Mouse (Mus musculus): Measurements from ENCODE around the gene Tbck.

DNA sequence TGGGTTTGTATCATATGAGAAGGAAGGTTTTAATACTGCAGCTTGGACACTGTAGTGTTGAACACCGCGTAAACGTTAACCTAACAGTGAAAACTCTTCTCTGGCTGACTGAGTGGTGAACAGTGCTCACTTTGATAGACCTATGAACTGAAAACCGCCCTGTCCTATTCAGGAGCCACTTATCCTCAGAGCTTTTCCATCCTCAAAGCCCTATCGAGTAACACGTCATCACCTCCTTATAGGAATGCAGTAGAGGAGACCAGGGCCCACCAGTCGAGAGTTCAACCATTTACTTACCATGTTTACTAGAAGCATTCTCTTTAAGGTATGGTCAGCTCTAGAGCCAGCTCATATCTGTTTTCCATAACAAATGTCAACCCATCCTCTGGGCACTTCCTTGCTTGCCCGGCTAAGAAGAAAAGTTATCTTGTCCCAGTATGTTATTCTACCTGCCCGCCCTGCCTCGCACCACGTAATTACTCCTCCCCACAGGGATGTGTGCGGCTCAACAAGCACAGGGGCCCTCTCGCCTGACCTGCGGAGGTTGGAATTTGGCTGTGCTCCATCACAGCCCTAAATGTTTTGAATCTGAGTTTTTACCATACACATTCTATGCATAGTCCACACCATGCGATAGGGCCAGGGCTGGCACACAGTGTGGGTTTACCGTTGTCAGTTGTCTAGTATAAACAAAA is 147.4 kb downstream of the Tbck start:
- TF ChIP-seq POLR2A (IDR thresholded peaks at IDR 0.05; ENCODE audit: low read depth, low read length) (no peak), CTCF (conservative IDR thresholded peaks at IDR 0.05; ENCODE audit: insufficient read depth, insufficient read length, low read depth, low read length) (no peak)

Measured in kidney, adult 2 months (tissue).